Mouse (Mus musculus): ENCODE data around the gene Gpr155. TPM values are rescaled to one million over a fixed set of nuclear protein-coding genes. Genes with fewer than 3 reads are reported as not detected.

Gene Gpr155
- polyA plus RNA-seq, 1 experiment = 1.8 TPM

DNA sequence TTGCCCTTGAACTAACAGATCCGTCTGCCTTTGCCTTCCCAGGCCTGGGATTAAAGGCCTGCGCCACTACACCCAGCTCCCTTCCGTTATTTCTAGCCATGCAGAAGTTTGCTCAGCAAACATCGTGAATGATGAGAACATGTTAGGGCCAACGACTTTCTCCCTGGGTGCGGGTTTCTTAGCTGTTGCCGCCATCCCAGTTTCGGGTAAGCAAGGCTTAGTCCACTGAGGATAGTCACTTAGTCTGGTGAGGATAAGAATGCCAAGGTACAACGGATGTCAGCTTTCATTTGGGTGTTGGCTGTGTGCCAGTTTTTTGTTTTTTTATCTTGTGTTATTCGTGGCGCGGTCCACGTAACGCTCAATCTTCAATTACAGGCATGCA lies 73.3 kb downstream of the Gpr155 start:
- H3K27ac ChIP-seq (ENCODE audit: insufficient read depth, low read length) = peak overlapping the region; percentile 62
- H3K9me3 ChIP-seq (replicated peaks; ENCODE audit: control insufficient read depth, insufficient read depth, low read length, poor library complexity, severe bottlenecking) = no peaks in the 10 kb centered on the region
- no peaks in the 10 kb centered on the region for H3K27me3 ChIP-seq (ENCODE audit: control insufficient read depth, insufficient read depth, low read length, poor library complexity, severe bottlenecking)
- H3K4me1 ChIP-seq (ENCODE audit: control insufficient read depth, insufficient read depth, low read length) = no peaks in the 10 kb centered on the region
- no peak for TF ChIP-seq EP300 (IDR thresholded peaks at IDR 0.05; ENCODE audit: insufficient read depth, low read depth, low read length)
- TF ChIP-seq POLR2A (IDR thresholded peaks at IDR 0.05; ENCODE audit: insufficient read depth, low read length) = no peak
- TF ChIP-seq CTCF (IDR thresholded peaks at IDR 0.05; ENCODE audit: low read depth, low read length) = no peak
- H3K36me3 ChIP-seq (ENCODE audit: control insufficient read depth, insufficient read depth, low read length, poor library complexity, severe bottlenecking) = peaks cover under 1% of the 10 kb centered on the region; the same call in 1 of the 2 replicates
- peak overlapping the region; percentile 98 for H3K4me3 ChIP-seq (ENCODE audit: low read depth, low read length)
- peak overlapping the region; percentile 73 for H3K9ac ChIP-seq (ENCODE audit: low read depth, poor library complexity, severe bottlenecking)

DNA sequence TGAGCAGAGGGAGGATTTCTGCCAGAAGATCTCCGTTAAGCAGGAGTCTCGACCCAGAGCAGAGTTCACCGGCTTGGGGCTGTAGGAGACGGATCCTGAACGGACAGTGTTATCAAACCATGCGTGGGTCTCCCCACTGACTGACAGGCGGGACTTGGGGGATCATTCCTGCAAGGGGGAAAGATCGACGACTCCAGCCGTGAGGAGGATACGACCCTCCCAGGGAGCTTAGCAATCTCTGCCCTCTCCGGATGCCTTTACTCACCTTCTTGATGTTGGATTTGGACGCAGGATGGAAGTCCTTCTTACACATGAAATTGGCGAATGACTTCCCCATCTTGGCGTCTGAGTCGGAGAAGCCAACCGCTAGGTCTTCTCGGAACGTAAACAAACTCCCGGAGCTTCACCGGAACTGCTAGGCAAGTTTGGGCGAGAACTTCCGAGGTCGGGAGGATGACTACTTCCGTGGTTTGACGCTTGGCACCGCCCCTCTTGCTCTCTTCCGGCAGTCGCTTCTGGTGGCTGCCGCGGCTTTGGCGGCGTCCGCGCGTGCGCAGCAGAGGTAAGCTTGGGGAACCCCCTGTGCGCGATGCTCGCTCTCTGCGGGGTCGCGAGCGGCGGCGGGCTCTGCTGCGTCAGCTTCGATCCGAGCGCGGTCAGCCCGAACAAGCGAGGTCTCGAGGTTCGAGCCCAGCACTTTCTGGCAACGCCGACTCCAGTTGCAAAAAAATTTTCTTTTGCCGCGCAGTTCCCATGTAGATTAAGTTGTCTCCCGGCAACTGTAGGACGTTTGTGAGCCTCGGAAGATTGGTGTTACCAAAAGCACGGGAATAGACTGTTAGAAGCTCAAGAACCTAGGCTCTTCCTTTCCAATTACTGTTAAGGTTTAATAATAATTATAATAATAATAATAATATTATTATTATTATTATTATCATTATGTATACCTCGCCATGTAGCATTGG lies 73.9 kb downstream of the Gpr155 start, which contains the start of the genes Scrn3 and Cir1:
TSS of gene Scrn3 (plus strand) at position 450 of the 965 bp plus-strand sequence.
TSS of gene Cir1 (minus strand) at position 550 of the 965 bp plus-strand sequence.
- Histone ChIP-seq H3K4me1 (ENCODE audit: control insufficient read depth, insufficient read depth, low read length) (no peaks in the 10 kb centered on the region), H3K4me3 (ENCODE audit: low read depth, low read length) (peak within 1 kb of the TSS; percentile 98), H3K9me3 (replicated peaks; ENCODE audit: control insufficient read depth, insufficient read depth, low read length, poor library complexity, severe bottlenecking) (no peaks in the 10 kb centered on the region), H3K27me3 (ENCODE audit: control insufficient read depth, insufficient read depth, low read length, poor library complexity, severe bottlenecking) (no peaks in the 10 kb centered on the region), H3K27ac (ENCODE audit: insufficient read depth, low read length) (peak within 1 kb of the TSS; percentile 62), H3K9ac (ENCODE audit: low read depth, poor library complexity, severe bottlenecking) (peak within 1 kb of the TSS; percentile 73), H3K36me3 (ENCODE audit: control insufficient read depth, insufficient read depth, low read length, poor library complexity, severe bottlenecking) (peaks cover 2% of the 10 kb centered on the region; the same call in 1 of the 2 replicates)
- 0 out of 2 replicates have a peak, but pooled peaks have one; percentile 39 for TF ChIP-seq EP300 (IDR thresholded peaks at IDR 0.05; ENCODE audit: insufficient read depth, low read depth, low read length)
- TF ChIP-seq POLR2A (IDR thresholded peaks at IDR 0.05; ENCODE audit: insufficient read depth, low read length) = peak; percentile 74
- no peak for TF ChIP-seq CTCF (IDR thresholded peaks at IDR 0.05; ENCODE audit: low read depth, low read length)

- Histone ChIP-seq H3K9ac (ENCODE audit: low read depth, poor library complexity, severe bottlenecking) (no peak overlapping the region), H3K4me3 (ENCODE audit: low read depth, low read length) (no peak overlapping the region), H3K36me3 (ENCODE audit: control insufficient read depth, insufficient read depth, low read length, poor library complexity, severe bottlenecking) (peaks cover 7% of the 10 kb centered on the region), H3K27me3 (ENCODE audit: control insufficient read depth, insufficient read depth, low read length, poor library complexity, severe bottlenecking) (no peaks in the 10 kb centered on the region), H3K9me3 (replicated peaks; ENCODE audit: control insufficient read depth, insufficient read depth, low read length, poor library complexity, severe bottlenecking) (no peaks in the 10 kb centered on the region), H3K4me1 (ENCODE audit: control insufficient read depth, insufficient read depth, low read length) (no peaks in the 10 kb centered on the region), H3K27ac (ENCODE audit: insufficient read depth, low read length) (no peak overlapping the region)
- no peak for TF ChIP-seq POLR2A (IDR thresholded peaks at IDR 0.05; ENCODE audit: insufficient read depth, low read length)
- TF ChIP-seq EP300 (IDR thresholded peaks at IDR 0.05; ENCODE audit: insufficient read depth, low read depth, low read length) = no peak
- TF ChIP-seq CTCF (IDR thresholded peaks at IDR 0.05; ENCODE audit: low read depth, low read length) = no peak
Measured at GRCm38 (mm10) chr2:73306006-73306405, 80.4 kb downstream of the Gpr155 start.

DNA sequence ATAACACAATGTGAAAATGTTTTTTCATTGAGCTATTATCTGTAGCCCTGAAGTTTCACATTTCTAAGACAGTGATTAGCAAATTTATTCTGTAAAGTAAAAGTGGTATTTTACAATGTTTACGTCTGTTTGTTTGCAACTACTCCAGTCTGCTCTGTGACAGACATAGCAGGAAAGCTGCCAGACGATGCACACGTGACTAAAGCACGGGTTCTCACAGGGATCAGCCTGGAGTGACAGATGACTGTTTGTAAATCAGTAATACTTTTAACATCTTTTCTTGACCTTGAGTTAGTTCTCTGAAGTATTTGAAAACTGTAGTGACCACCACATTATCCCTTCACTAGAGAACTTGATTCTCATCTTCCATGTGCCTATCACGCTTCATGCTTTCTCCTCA lies 81.9 kb downstream of the Gpr155 start:
- H3K27ac ChIP-seq (ENCODE audit: insufficient read depth, low read length) = no peak overlapping the region
- no peaks in the 10 kb centered on the region for H3K4me1 ChIP-seq (ENCODE audit: control insufficient read depth, insufficient read depth, low read length)
- H3K36me3 ChIP-seq (ENCODE audit: control insufficient read depth, insufficient read depth, low read length, poor library complexity, severe bottlenecking) = peaks cover 9% of the 10 kb centered on the region
- no peaks in the 10 kb centered on the region for H3K27me3 ChIP-seq (ENCODE audit: control insufficient read depth, insufficient read depth, low read length, poor library complexity, severe bottlenecking)
- no peaks in the 10 kb centered on the region for H3K9me3 ChIP-seq (replicated peaks; ENCODE audit: control insufficient read depth, insufficient read depth, low read length, poor library complexity, severe bottlenecking)
- H3K4me3 ChIP-seq (ENCODE audit: low read depth, low read length) = no peak overlapping the region
- H3K9ac ChIP-seq (ENCODE audit: low read depth, poor library complexity, severe bottlenecking) = no peak overlapping the region
- TF ChIP-seq POLR2A (IDR thresholded peaks at IDR 0.05; ENCODE audit: insufficient read depth, low read length) = no peak
- TF ChIP-seq CTCF (IDR thresholded peaks at IDR 0.05; ENCODE audit: low read depth, low read length) = no peak
- TF ChIP-seq EP300 (IDR thresholded peaks at IDR 0.05; ENCODE audit: insufficient read depth, low read depth, low read length) = no peak

GRCm38 (mm10) chr2:73302722-73303121 lies 83.7 kb downstream of the Gpr155 start:
- Histone ChIP-seq H3K27me3 (ENCODE audit: control insufficient read depth, insufficient read depth, low read length, poor library complexity, severe bottlenecking) (no peaks in the 10 kb centered on the region), H3K36me3 (ENCODE audit: control insufficient read depth, insufficient read depth, low read length, poor library complexity, severe bottlenecking) (peaks cover 9% of the 10 kb centered on the region), H3K9ac (ENCODE audit: low read depth, poor library complexity, severe bottlenecking) (no peak overlapping the region), H3K4me3 (ENCODE audit: low read depth, low read length) (no peak overlapping the region), H3K4me1 (ENCODE audit: control insufficient read depth, insufficient read depth, low read length) (no peaks in the 10 kb centered on the region), H3K27ac (ENCODE audit: insufficient read depth, low read length) (no peak overlapping the region), H3K9me3 (replicated peaks; ENCODE audit: control insufficient read depth, insufficient read depth, low read length, poor library complexity, severe bottlenecking) (no peaks in the 10 kb centered on the region)
- no peak for TF ChIP-seq POLR2A (IDR thresholded peaks at IDR 0.05; ENCODE audit: insufficient read depth, low read length)
- TF ChIP-seq EP300 (IDR thresholded peaks at IDR 0.05; ENCODE audit: insufficient read depth, low read depth, low read length) = no peak
- no peak for TF ChIP-seq CTCF (IDR thresholded peaks at IDR 0.05; ENCODE audit: low read depth, low read length)

GRCm38 (mm10) chr2:73301979-73302378 lies 84.4 kb downstream of the Gpr155 start:
- Histone ChIP-seq H3K27ac (ENCODE audit: insufficient read depth, low read length) (no peak overlapping the region), H3K9ac (ENCODE audit: low read depth, poor library complexity, severe bottlenecking) (no peak overlapping the region), H3K9me3 (replicated peaks; ENCODE audit: control insufficient read depth, insufficient read depth, low read length, poor library complexity, severe bottlenecking) (no peaks in the 10 kb centered on the region), H3K36me3 (ENCODE audit: control insufficient read depth, insufficient read depth, low read length, poor library complexity, severe bottlenecking) (0 out of 2 replicates have a peak, but pooled peaks cover 4% of the 10 kb centered on the region), H3K27me3 (ENCODE audit: control insufficient read depth, insufficient read depth, low read length, poor library complexity, severe bottlenecking) (no peaks in the 10 kb centered on the region), H3K4me1 (ENCODE audit: control insufficient read depth, insufficient read depth, low read length) (no peaks in the 10 kb centered on the region), H3K4me3 (ENCODE audit: low read depth, low read length) (no peak overlapping the region)
- TF ChIP-seq EP300 (IDR thresholded peaks at IDR 0.05; ENCODE audit: insufficient read depth, low read depth, low read length) (no peak), CTCF (IDR thresholded peaks at IDR 0.05; ENCODE audit: low read depth, low read length) (no peak), POLR2A (IDR thresholded peaks at IDR 0.05; ENCODE audit: insufficient read depth, low read length) (no peak)

All from ES-Bruce4 (cell line).